Mouse (Mus musculus) urinary bladder, postnatal 14 days (tissue): ENCODE measurements around the gene Ssbp2.

ENCODE experiments used
- DNase-seq: peaks from one replicate; pipeline ENCODE4 v3.0.0; 2021; ENCODE audit warnings: low spot score

Ssbp2 gene

GRCm38 (mm10) chr13:91634123-91634522 lies 174.0 kb downstream of the Ssbp2 start:
- no peak for DNase-seq

DNA sequence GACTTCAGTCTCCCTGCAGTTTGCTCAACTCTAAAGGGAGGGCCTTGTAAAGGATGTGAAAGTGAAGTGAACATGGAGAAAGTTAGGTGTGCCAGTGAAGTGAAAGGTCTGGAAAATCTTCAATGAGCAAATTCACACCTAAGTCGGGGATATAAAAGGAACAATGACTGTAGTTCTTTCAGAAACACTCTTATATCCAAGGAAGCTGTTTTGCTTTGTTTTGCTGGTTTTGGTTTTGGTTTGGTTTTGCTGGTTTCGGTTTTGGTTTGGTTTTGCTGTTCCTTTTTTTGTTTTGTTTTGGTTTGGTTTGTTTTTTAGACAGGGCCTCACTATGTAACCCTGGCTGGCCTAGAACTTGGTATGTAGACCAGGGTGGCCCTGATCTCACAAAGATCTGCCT lies 175.9 kb downstream of the Ssbp2 start:
- DNase-seq = no peak

- DNase-seq = peak; percentile 86
These were observed 176.7 kb downstream of the Ssbp2 start for GRCm38 (mm10) chr13:91636814-91637213.

- DNase-seq = no peak
These were observed 178.8 kb downstream of the Ssbp2 start for GRCm38 (mm10) chr13:91638836-91639235.

DNA sequence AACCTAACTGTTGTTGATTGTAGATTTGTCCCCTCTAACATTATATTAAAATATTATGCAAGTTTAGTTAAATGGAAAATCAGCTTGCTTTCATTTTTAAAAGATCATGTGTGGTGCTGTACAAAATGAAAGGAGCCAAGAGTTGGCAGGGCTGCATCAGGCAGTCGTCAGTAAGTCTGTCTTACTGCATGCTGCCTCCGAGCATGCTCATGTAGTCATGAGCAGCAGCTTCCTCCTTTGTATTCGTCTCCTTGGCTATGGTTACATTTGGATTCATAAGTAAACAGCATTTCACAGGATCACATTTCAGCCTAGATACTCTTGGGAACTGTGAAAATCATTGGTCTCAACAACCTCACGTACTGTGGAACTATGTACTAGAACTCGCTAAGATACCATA lies 180.1 kb downstream of the Ssbp2 start:
- no peak for DNase-seq

DNA sequence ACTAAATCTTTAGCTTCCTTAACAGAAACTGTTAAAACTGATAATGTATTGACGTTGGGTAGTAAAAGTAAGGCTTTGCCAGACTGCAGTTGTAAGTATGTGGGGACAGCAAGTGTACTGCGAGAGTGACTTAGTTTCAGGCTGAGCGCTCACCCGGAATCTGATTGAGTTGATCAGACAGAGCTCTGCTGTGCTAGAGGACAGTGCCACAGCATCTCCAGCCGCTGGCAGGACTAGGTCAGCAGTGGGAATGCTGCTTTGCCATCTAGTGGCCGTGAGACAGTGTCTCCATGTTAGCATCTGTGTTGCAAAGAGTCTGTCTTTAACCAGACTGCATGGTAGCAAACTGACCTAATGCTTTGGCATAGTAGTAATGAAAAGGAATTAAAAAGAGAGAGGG lies 188.2 kb downstream of the Ssbp2 start:
- peak; percentile 14 for DNase-seq

DNA sequence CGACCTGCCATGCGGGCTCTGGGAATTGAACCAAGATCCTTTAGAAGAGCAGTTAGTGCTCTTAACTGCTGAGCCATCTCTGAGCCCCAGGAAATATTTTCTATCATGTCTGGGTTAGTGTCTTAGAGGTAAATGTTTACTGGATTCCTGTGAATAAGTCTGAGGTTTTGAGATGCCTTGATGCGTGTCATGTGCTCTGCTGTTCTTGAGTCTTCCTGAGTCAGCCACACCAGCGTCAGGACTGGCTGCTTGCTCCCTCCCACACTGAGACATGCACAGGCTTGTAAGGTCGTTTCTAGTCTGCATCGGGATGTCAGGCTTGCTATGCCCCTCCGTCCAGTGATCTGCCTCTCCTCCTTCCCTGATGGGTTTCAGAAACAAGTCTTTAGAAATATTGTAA lies 189.8 kb downstream of the Ssbp2 start:
- DNase-seq = peak; percentile 9

GRCm38 (mm10) chr13:91661068-91661795 lies 201.1 kb downstream of the Ssbp2 start:
- DNase-seq = no peak

DNA sequence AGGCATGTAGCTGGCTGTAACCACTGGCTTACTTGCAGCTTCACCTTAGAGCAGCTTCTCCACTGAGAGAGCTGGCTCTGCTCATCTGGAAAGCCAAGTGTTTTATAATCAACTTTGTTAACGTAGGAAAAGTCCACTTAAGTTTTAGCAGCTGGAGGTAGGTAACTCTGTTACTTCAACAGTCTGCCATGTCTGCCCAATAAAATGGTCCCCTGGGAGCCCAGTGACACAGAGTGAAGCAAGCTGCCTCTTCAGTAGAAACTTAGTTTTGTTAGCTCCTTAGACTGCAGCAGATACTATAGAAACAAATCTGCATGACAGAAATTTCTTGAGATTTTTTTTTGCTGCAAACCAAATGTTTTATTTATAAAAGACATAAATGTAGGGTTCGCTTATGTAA lies 202.7 kb downstream of the Ssbp2 start:
- DNase-seq = no peak

DNA sequence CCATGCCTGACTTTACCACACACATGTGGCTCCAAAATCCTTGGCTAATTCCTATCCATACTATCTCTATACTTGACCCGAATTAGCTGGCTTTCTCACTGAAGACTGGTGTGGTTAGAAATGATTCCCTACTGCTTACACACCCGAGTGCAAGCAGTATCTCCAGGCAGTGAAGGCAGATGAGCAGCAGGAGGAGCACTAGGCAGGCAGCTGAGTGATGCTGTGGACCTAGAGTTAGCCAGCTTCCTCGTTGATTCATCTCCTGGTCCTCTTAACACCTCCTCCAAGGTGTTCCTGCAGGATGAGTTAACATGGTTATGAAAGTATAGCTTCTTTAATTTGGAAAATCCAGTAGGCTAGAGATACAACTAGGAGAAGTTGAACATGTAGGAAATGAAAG lies 213.2 kb downstream of the Ssbp2 start:
- DNase-seq = no peak

- DNase-seq = no peak
These were observed 220.8 kb downstream of the Ssbp2 start for GRCm38 (mm10) chr13:91680764-91681437.

DNA sequence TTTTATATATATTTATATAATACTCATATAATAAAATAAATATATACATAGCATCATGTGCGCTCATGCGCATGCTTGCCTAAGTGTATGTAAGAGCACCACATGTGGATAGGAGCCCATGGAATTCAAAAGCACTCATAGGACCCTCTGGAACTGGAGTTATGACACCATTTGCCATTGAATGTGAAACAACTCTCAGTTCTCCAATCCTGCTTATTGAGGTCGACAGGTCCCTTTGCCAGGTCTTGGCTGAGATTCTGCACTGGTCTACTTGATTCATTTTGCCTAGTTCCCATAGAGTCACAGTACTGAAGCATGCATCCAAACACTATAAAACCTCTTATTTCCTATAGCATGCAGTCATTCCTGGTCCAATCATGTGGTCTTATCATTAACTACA lies 221.4 kb downstream of the Ssbp2 start:
- no peak for DNase-seq

DNA sequence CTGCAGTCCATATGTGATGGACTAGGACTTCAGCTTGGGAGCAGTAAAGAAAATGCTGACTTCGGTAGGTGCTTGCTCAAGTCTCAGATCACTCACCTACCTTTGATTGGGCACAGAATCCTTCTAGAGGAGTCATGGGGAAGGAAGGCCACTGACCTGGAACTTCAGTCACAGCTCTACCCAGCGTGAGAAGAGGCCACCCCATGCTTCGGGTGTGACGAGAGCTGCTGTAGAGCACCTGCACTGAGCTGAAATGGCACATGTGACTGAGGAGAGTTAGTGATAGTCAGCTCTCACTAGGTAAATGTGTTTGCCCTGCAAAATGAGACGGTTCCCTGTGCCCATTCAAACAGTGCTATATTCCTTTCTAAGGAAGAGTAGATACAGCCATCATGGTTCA lies 230.0 kb downstream of the Ssbp2 start:
- no peak for DNase-seq

- DNase-seq = no peak
These were observed 233.5 kb downstream of the Ssbp2 start for GRCm38 (mm10) chr13:91693615-91694014.

- DNase-seq = no peak
These were observed 235.3 kb downstream of the Ssbp2 start for GRCm38 (mm10) chr13:91695406-91695805.

- DNase-seq = no peak
These were observed 236.1 kb downstream of the Ssbp2 start for GRCm38 (mm10) chr13:91696109-91696645.

- no peak for DNase-seq
These were observed 236.9 kb downstream of the Ssbp2 start for GRCm38 (mm10) chr13:91697011-91697410.

DNA sequence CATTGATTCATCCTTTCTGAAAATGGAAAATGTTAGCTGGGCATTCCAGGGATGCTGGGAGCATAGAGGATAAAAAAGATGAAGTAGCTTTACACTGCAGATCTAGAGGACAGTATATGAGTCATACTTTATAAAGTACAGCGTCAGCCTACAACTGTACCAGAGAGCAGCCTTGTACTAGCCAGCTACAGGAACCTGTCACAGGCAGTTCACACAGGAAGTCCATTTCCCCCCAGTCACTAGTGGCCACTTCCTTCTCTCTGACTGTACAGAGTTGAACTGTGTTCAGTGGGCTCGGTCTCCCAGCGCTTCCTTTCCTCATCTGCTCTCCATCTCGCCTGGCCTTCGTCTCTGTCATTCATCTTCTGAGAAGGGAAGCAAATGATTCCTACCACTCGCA lies 242.3 kb downstream of the Ssbp2 start:
- DNase-seq = no peak

- DNase-seq = no peak
These were observed 259.4 kb downstream of the Ssbp2 start for GRCm38 (mm10) chr13:91719487-91719886.

- DNase-seq = no peak
These were observed 263.1 kb downstream of the Ssbp2 start for GRCm38 (mm10) chr13:91723108-91723735.

DNA sequence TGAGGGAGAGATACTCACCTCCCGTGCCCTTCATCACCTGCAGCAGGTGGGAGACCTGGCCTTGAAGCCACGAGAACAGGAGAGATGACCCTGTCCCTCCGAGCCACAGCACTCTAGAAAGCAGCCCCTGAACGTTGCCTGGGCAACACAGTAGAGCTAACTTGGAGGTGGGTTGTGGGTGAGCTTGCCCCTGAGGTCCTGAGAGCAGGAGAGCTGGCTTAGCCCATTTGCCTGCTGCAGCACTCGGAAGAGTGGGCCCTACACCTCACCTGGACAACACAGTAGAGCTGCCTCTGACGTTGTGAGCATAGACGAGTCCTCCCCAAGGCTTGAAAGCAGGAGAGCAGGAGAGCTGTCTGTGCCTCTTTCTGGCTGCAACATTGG lies 263.6 kb downstream of the Ssbp2 start:
- no peak for DNase-seq

- no peak for DNase-seq
These were observed 264.1 kb downstream of the Ssbp2 start for GRCm38 (mm10) chr13:91724211-91724610.

- no peak for DNase-seq
These were observed 265.0 kb downstream of the Ssbp2 start for GRCm38 (mm10) chr13:91725130-91725529.
